Mouse (Mus musculus): Measurements from ENCODE around the gene Myh14. TPM values are rescaled to one million over a fixed set of nuclear protein-coding genes. Genes with fewer than 3 reads are reported as not detected.
"Not testable (repeated sequence)": the region's sequence is repeated elsewhere in the genome, so short reads cannot be mapped to it uniquely, and the experiment has no call there.

Myh14 gene
- polyA plus RNA-seq (2015; fragmentation: Nextera tagmentation; extraction: Ambion mirVana): 2.5 and 3.6 TPM in 2 replicates

- Histone ChIP-seq H3K4me3 (replicated peaks; ENCODE audit: low read depth, low read length) (no peak within 1 kb of the TSS; the same call in 1 of the 2 replicates), H3K4me2 (ENCODE audit: low read length) (peak within 1 kb of the TSS; percentile 46)
- WGBS: 1% methylated on average over 23 of the region's 23 CpGs
Observed at GRCm38 (mm10) chr7:44670803-44671202, at the start of gene Myh14. Gene Myh14 (minus strand): TSS chr7:44670843.

GRCm38 (mm10) chr7:44709881-44710280, 39.2 kb upstream of the Myh14 start:
- H3K9me3 ChIP-seq (replicated peaks; ENCODE audit: low read length): no peaks in the 10 kb centered on the region
- H3K27me3 ChIP-seq (ENCODE audit: insufficient read depth, low read length): no peaks in the 10 kb centered on the region
- no peak overlapping the region for H3K9ac ChIP-seq (ENCODE audit: low read depth, low read length)
- ATAC-seq (replicated peaks; ENCODE audit: low FRiP score, low read depth): no peak
- H3K36me3 ChIP-seq (ENCODE audit: insufficient read depth, low read length): no peaks in the 10 kb centered on the region
- no peak overlapping the region for H3K4me3 ChIP-seq (replicated peaks; ENCODE audit: low read depth, low read length)
- WGBS: 88% methylated on average over 5 of the region's 5 CpGs
- no peak overlapping the region for H3K4me2 ChIP-seq (ENCODE audit: low read length)
- H3K4me1 ChIP-seq (replicated peaks; ENCODE audit: insufficient read depth, low read length): no peaks in the 10 kb centered on the region
- DNase-seq (ENCODE audit: low spot score): no peak
- no peak overlapping the region for H3K27ac ChIP-seq
- TF ChIP-seq CTCF (IDR thresholded peaks at IDR 0.05; ENCODE audit: low read depth): no peak

More at GRCm38 (mm10) chr7:44670803-44671202, at the start of gene Myh14:
- Histone ChIP-seq H3K27me3 (ENCODE audit: insufficient read depth, low read length) (no peaks in the 10 kb centered on the region), H3K36me3 (ENCODE audit: insufficient read depth, low read length) (no peaks in the 10 kb centered on the region), H3K9me3 (replicated peaks; ENCODE audit: low read length) (no peaks in the 10 kb centered on the region), H3K27ac (no peak within 1 kb of the TSS), H3K9ac (ENCODE audit: low read depth, low read length) (0 out of 2 replicates have a peak within 1 kb of the TSS, but pooled peaks have one; percentile 9), H3K4me1 (replicated peaks; ENCODE audit: insufficient read depth, low read length) (no peaks in the 10 kb centered on the region)
- ATAC-seq (replicated peaks; ENCODE audit: low FRiP score, low read depth) (peak; percentile 97), DNase-seq (ENCODE audit: low spot score) (peak; percentile 86)
- TF ChIP-seq CTCF (IDR thresholded peaks at IDR 0.05; ENCODE audit: low read depth): no peak

GRCm38 (mm10) chr7:44708574-44708973, 37.9 kb upstream of the Myh14 start, which contains the start of gene Izumo2:
Gene Izumo2 (plus strand): TSS chr7:44708742.
- WGBS: 72% methylated on average over 14 of the region's 14 CpGs

GRCm38 (mm10) chr7:44708093-44708492, 37.5 kb upstream of the Myh14 start:
- H3K9ac ChIP-seq (ENCODE audit: low read depth, low read length); H3K4me1 ChIP-seq (replicated peaks; ENCODE audit: insufficient read depth, low read length); H3K9me3 ChIP-seq (replicated peaks; ENCODE audit: low read length); ATAC-seq (replicated peaks; ENCODE audit: low FRiP score, low read depth); H3K36me3 ChIP-seq (ENCODE audit: insufficient read depth, low read length); H3K27me3 ChIP-seq (ENCODE audit: insufficient read depth, low read length); H3K4me3 ChIP-seq (replicated peaks; ENCODE audit: low read depth, low read length); DNase-seq (ENCODE audit: low spot score); H3K4me2 ChIP-seq (ENCODE audit: low read length); H3K27ac ChIP-seq: not testable (repeated sequence)
- 77% methylated on average over 5 of the region's 6 CpGs for WGBS

More at GRCm38 (mm10) chr7:44708574-44708973, 37.9 kb upstream of the Myh14 start, which contains the start of gene Izumo2:
- ATAC-seq (replicated peaks; ENCODE audit: low FRiP score, low read depth) (no peak), DNase-seq (ENCODE audit: low spot score) (no peak)
- Histone ChIP-seq H3K4me2 (ENCODE audit: low read length) (no peak within 1 kb of the TSS), H3K27ac (no peak within 1 kb of the TSS), H3K27me3 (ENCODE audit: insufficient read depth, low read length) (no peaks in the 10 kb centered on the region), H3K9ac (ENCODE audit: low read depth, low read length) (no peak within 1 kb of the TSS), H3K9me3 (replicated peaks; ENCODE audit: low read length) (no peaks in the 10 kb centered on the region), H3K36me3 (ENCODE audit: insufficient read depth, low read length) (no peaks in the 10 kb centered on the region), H3K4me3 (replicated peaks; ENCODE audit: low read depth, low read length) (no peak within 1 kb of the TSS), H3K4me1 (replicated peaks; ENCODE audit: insufficient read depth, low read length) (no peaks in the 10 kb centered on the region)
- TF ChIP-seq CTCF (IDR thresholded peaks at IDR 0.05; ENCODE audit: low read depth): no peak

- Histone ChIP-seq H3K4me3 (replicated peaks; ENCODE audit: low read depth, low read length) (no peak overlapping the region), H3K27me3 (ENCODE audit: insufficient read depth, low read length) (no peaks in the 10 kb centered on the region), H3K36me3 (ENCODE audit: insufficient read depth, low read length) (no peaks in the 10 kb centered on the region), H3K9me3 (replicated peaks; ENCODE audit: low read length) (no peaks in the 10 kb centered on the region), H3K4me1 (replicated peaks; ENCODE audit: insufficient read depth, low read length) (no peaks in the 10 kb centered on the region), H3K27ac (no peak overlapping the region), H3K9ac (ENCODE audit: low read depth, low read length) (no peak overlapping the region), H3K4me2 (ENCODE audit: low read length) (no peak overlapping the region)
- WGBS: 92% methylated on average over 5 of the region's 5 CpGs
- no peak for DNase-seq (ENCODE audit: low spot score)
- ATAC-seq (replicated peaks; ENCODE audit: low FRiP score, low read depth): no peak
- TF ChIP-seq CTCF (IDR thresholded peaks at IDR 0.05; ENCODE audit: low read depth): no peak
Observed at GRCm38 (mm10) chr7:44707169-44707675, 36.6 kb upstream of the Myh14 start.

GRCm38 (mm10) chr7:44706322-44706721, 35.7 kb upstream of the Myh14 start:
- Histone ChIP-seq H3K36me3 (ENCODE audit: insufficient read depth, low read length) (no peaks in the 10 kb centered on the region), H3K27ac (no peak overlapping the region), H3K4me2 (ENCODE audit: low read length) (no peak overlapping the region), H3K9ac (ENCODE audit: low read depth, low read length) (no peak overlapping the region), H3K4me1 (replicated peaks; ENCODE audit: insufficient read depth, low read length) (no peaks in the 10 kb centered on the region), H3K9me3 (replicated peaks; ENCODE audit: low read length) (no peaks in the 10 kb centered on the region), H3K4me3 (replicated peaks; ENCODE audit: low read depth, low read length) (no peak overlapping the region), H3K27me3 (ENCODE audit: insufficient read depth, low read length) (no peaks in the 10 kb centered on the region)
- ATAC-seq (replicated peaks; ENCODE audit: low FRiP score, low read depth) (no peak), DNase-seq (ENCODE audit: low spot score) (no peak)
- TF ChIP-seq CTCF (IDR thresholded peaks at IDR 0.05; ENCODE audit: low read depth): no peak

- Histone ChIP-seq H3K9me3 (replicated peaks; ENCODE audit: low read length) (no peaks in the 10 kb centered on the region), H3K9ac (ENCODE audit: low read depth, low read length) (no peak overlapping the region), H3K4me2 (ENCODE audit: low read length) (no peak overlapping the region), H3K4me3 (replicated peaks; ENCODE audit: low read depth, low read length) (no peak overlapping the region), H3K36me3 (ENCODE audit: insufficient read depth, low read length) (no peaks in the 10 kb centered on the region), H3K27ac (no peak overlapping the region), H3K27me3 (ENCODE audit: insufficient read depth, low read length) (no peaks in the 10 kb centered on the region), H3K4me1 (replicated peaks; ENCODE audit: insufficient read depth, low read length) (no peaks in the 10 kb centered on the region)
- DNase-seq (ENCODE audit: low spot score) (no peak), ATAC-seq (replicated peaks; ENCODE audit: low FRiP score, low read depth) (no peak)
- no peak for TF ChIP-seq CTCF (IDR thresholded peaks at IDR 0.05; ENCODE audit: low read depth)
- 89% methylated on average over 4 of the region's 4 CpGs for WGBS
Observed at GRCm38 (mm10) chr7:44705086-44705485, 34.4 kb upstream of the Myh14 start.
